Mouse (Mus musculus) forebrain, embryonic 15.5 days (tissue): Measurements from ENCODE around the gene Hoxa5. TPM values are rescaled to one million over a fixed set of nuclear protein-coding genes. Genes with fewer than 3 reads are reported as not detected.

Source experiments
- ATAC-seq: fragments of 200-750 bp; cut with Nextera tagmentation; replicated peaks from 2 replicates; pipeline ENCODE4 v1.8.0; 2017; ENCODE audit warnings: mild to moderate bottlenecking, moderate TSS enrichment, moderate library complexity
- H3K27ac ChIP-seq: fragments of 300-500 bp; sonication (generic); replicated peaks from 2 replicates; pipeline ENCODE4 v1.5.1; 2015; ENCODE audit warnings: mild to moderate bottlenecking, inconsistent platforms
- H3K27me3 ChIP-seq: fragments of 300-500 bp; sonication (generic); 2 replicates; pipeline ENCODE4 v1.6.1; 2015; ENCODE audit warnings: inconsistent platforms
- H3K36me3 ChIP-seq: fragments of 300-500 bp; sonication (generic); 2 replicates; pipeline ENCODE4 v1.6.1; 2015; ENCODE audit warnings: mild to moderate bottlenecking, inconsistent platforms
- H3K4me1 ChIP-seq: fragments of 300-500 bp; sonication (generic); 2 replicates; pipeline ENCODE4 v1.6.1; 2015; ENCODE audit warnings: inconsistent platforms
- H3K4me2 ChIP-seq: fragments of 300-500 bp; sonication (generic); replicated peaks from 2 replicates; pipeline ENCODE4 v1.6.1; 2015; ENCODE audit warnings: mild to moderate bottlenecking, inconsistent platforms
- H3K4me3 ChIP-seq: fragments of 300-500 bp; sonication (generic); 2 replicates; pipeline ENCODE4 v1.5.1; 2015; ENCODE audit warnings: mild to moderate bottlenecking, inconsistent platforms
- H3K9ac ChIP-seq: fragments of 300-500 bp; sonication (generic); replicated peaks from 2 replicates; pipeline ENCODE4 v1.6.1; 2015; ENCODE audit warnings: mild to moderate bottlenecking, inconsistent platforms
- H3K9me3 ChIP-seq: fragments of 300-500 bp; sonication (generic); 2 replicates; pipeline ENCODE4 v1.6.1; 2016; ENCODE audit warnings: inconsistent platforms
- WGBS: fragments of 180-500 bp; shearing (Covaris S2); methylation state at CpG from one replicate; pipeline ENCODE4 v1.1.7; 2015; ENCODE audit warnings: mixed read lengths; 5-methylcytosine and 5-hydroxymethylcytosine counted together
- polyA plus RNA-seq: library from polyadenylated mRNA; unstranded; fragments of >200 nt; fragmentation: Nextera tagmentation; extraction: Ambion mirVana; gene quantifications from 2 replicates; pipeline ENCODE4 v1.2.1, GENCODE M21; 2015

The Hoxa5 gene
- polyA plus RNA-seq, 1 experiment from 2014 or later: not detected

DNA sequence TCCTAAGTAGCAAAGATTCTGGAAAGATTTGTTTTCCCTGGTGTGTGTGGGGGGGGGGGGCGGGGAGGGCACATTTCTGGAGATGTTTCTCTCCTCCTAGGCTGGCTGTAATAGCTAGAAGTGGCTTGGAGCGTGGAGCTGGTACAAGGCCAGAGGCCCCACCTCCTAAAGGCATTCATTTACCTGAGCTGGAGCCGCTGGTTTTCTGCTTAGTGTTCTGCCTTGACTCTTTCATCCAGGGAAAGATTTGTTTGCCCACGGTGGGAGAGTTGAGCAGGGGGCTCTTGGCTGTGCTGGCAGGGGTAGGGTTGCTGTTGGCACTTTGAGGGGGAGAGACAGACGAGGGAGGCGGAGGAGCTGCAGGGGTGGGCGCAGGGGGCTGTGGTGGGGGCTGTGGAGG, 32.4 kb downstream of the Hoxa5 start:
- Histone ChIP-seq H3K9ac (no peak overlapping the region), H3K4me1 (peaks cover 6% of the 10 kb centered on the region; the same call in 1 of the 2 replicates), H3K36me3 (no peaks in the 10 kb centered on the region), H3K4me3 (no peak overlapping the region), H3K9me3 (no peaks in the 10 kb centered on the region), H3K4me2 (no peak overlapping the region), H3K27me3 (peaks cover 95% of the 10 kb centered on the region), H3K27ac (no peak overlapping the region)
- WGBS: 3% methylated on average over 7 of the region's 7 CpGs
- ATAC-seq: no peak

DNA sequence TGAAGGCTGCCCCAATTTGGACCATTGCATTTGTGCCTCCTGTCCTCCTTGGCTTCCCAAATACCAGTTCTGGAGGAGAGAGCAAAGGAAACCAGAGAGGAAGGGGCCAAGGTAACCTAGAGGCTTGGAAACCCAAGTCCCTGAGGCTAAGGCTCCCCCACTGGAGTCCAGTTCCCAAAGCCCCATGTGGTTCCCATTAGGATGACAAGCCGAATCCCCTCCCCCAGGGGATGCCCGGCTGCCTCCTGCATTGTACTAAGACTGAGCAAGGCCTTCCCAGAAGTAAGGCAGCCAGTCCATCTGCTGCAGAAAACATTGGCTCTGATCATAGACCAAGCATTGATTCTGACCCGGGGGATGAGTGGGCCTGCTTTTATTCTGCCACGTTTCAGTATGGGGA, 33.1 kb downstream of the Hoxa5 start:
- no peaks in the 10 kb centered on the region for H3K36me3 ChIP-seq
- H3K27me3 ChIP-seq: peaks cover 95% of the 10 kb centered on the region
- ATAC-seq: no peak
- peaks cover 6% of the 10 kb centered on the region; the same call in 1 of the 2 replicates for H3K4me1 ChIP-seq
- H3K27ac ChIP-seq: no peak overlapping the region
- 1% methylated on average over 4 of the region's 4 CpGs for WGBS
- H3K4me3 ChIP-seq: no peak overlapping the region
- H3K4me2 ChIP-seq: no peak overlapping the region
- H3K9me3 ChIP-seq: no peaks in the 10 kb centered on the region
- no peak overlapping the region for H3K9ac ChIP-seq

DNA sequence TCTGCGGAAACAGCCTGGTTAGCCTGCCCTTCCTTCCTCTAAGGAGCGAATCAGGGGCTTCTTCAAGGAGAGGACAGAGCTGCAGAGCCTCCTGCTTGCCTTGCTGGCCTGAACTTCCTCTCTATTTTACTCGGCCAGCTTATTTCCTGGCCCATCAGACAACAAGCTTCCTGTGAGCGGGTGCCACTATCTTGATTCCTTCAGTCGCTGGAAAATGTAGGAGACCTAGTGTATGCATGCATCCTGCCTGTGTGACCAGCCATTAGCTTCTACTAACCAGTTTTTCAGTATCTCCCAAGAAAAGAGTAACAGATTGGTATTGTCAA, 33.5 kb downstream of the Hoxa5 start:
- no peaks in the 10 kb centered on the region for H3K9me3 ChIP-seq
- H3K9ac ChIP-seq: no peak overlapping the region
- peaks cover 95% of the 10 kb centered on the region for H3K27me3 ChIP-seq
- H3K36me3 ChIP-seq: no peaks in the 10 kb centered on the region
- H3K27ac ChIP-seq: no peak overlapping the region
- peaks cover 6% of the 10 kb centered on the region; the same call in 1 of the 2 replicates for H3K4me1 ChIP-seq
- no peak overlapping the region for H3K4me2 ChIP-seq
- WGBS: 3% methylated on average over 5 of the region's 5 CpGs
- H3K4me3 ChIP-seq: no peak overlapping the region
- no peak for ATAC-seq

DNA sequence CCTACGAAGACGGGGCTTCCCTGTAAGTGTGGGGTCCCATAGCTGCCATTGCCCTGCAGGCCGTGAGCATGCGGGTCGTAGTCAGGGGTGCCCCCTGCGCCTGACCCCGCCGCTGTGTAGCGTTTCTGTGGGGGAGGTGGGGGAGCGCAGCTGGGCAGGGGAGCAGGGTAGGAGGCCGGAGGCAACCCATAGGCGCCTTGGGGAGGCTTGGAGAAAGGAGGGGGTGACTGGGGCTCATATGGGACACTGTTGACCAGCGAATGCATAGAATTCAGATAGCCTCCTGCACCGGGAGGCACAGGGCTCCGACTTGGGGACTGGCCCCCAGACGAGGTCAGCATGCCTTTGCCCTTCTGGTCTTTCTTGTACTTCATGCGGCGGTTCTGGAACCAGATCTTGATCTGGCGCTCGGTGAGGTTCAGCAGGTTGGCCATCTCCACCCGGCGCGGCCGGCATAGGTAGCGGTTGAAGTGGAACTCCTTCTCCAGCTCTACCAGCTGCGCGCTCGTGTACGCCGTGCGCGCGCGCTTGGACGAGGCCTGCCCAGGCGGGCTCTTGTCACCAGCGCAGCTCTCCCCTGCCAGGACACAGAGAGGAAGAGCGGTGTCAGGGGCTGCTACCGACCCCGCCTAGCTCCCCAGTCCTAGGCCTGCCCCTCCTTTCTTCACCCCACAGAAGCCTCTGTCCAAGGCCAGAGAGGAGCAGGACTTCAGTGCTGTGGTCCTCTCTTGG, 34.1 kb downstream of the Hoxa5 start:
- under 1% methylated on average over 39 of the region's 40 CpGs for WGBS
- H3K27me3 ChIP-seq: peaks cover 96% of the 10 kb centered on the region
- H3K27ac ChIP-seq: no peak overlapping the region
- no peaks in the 10 kb centered on the region for H3K9me3 ChIP-seq
- ATAC-seq: no peak
- H3K4me1 ChIP-seq: peaks cover 6% of the 10 kb centered on the region; the same call in 1 of the 2 replicates
- no peak overlapping the region for H3K9ac ChIP-seq
- no peak overlapping the region for H3K4me2 ChIP-seq
- H3K4me3 ChIP-seq: no peak overlapping the region
- H3K36me3 ChIP-seq: no peaks in the 10 kb centered on the region

DNA sequence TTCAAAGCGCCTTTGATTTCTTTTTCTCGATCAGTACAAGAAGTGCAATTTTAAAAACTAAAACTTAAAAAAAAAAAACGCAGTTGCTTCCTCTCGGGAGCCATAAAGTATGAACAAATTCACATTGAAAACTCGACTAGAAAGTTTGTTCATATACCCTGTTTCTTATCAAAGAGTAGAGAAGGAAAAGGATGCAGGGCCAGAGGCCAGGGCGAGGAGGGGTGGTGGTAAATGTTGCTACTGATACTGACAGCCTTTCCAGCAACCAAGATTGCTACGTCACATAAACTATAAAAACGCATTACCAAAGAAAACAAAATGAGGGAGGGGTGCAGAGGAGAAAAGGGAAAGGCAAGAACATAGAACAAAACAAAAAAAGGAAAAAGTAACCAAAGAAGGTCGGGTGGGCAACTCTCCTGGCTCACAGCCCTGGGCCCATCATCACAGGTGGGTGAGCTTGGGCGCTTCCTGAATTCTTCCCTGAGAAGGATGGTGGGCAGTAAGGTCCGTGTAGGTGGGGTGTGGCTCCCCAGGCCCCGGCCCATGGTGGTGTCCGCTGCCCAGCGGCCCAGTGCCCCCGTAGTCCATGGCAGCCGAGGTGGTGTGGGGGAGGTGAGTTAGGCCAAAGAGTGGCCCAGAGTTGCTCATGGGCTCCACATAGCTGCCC, 34.8 kb downstream of the Hoxa5 start:
- no peak overlapping the region for H3K4me3 ChIP-seq
- peaks cover 6% of the 10 kb centered on the region; the same call in 1 of the 2 replicates for H3K4me1 ChIP-seq
- 2% methylated on average over 16 of the region's 16 CpGs for WGBS
- H3K9me3 ChIP-seq: no peaks in the 10 kb centered on the region
- no peak overlapping the region for H3K4me2 ChIP-seq
- H3K27me3 ChIP-seq: peaks cover 96% of the 10 kb centered on the region
- no peak for ATAC-seq
- H3K27ac ChIP-seq: no peak overlapping the region
- H3K9ac ChIP-seq: no peak overlapping the region
- H3K36me3 ChIP-seq: no peaks in the 10 kb centered on the region

DNA sequence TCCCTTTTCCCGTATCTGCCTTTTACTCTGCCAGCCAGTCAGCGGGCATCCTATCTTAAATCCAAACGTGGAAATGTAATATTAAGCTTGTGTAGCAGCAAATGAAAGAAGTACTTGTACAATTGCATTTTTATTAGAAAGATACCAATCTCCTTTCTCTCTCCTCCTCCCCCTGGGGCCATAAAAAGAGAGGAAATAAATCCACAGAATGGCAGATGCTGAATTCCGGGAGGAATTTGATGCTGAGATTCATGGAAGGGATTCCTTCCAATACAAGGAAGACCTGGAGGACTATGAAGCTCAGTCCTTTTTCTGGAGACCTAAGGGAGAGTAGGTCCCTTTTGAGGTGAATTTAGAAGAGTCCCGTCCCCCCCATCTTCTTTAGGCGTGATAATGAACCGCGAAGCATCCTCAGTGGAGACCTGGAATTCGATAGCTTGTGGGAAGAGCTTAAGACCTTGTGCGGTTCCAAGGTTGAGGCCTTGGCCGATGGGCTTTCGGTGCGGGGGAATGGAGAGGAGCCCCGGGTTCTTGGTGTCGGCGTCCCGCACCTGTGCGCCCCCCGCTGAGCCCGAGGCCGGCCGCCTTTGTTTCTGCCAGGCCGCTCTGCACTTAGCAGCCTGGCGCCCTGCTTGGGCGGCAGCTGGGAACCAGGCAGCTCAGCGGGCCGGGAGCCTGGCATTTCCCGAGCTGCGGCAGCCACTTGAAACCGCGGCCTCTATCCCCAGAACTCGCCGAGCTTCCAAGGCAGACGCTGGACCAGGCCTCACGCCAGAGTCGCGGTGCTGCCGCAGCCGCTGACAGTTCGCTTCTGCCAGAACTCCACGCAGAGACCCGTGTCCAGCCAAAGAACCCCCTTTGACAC, 36.0 kb downstream of the Hoxa5 start:
- Histone ChIP-seq H3K4me1 (peaks cover 6% of the 10 kb centered on the region; the same call in 1 of the 2 replicates), H3K4me2 (no peak overlapping the region), H3K27me3 (peaks cover 96% of the 10 kb centered on the region), H3K9me3 (no peaks in the 10 kb centered on the region), H3K9ac (no peak overlapping the region), H3K27ac (no peak overlapping the region), H3K36me3 (no peaks in the 10 kb centered on the region), H3K4me3 (no peak overlapping the region)
- 1% methylated on average over 42 of the region's 42 CpGs for WGBS
- ATAC-seq: no peak

DNA sequence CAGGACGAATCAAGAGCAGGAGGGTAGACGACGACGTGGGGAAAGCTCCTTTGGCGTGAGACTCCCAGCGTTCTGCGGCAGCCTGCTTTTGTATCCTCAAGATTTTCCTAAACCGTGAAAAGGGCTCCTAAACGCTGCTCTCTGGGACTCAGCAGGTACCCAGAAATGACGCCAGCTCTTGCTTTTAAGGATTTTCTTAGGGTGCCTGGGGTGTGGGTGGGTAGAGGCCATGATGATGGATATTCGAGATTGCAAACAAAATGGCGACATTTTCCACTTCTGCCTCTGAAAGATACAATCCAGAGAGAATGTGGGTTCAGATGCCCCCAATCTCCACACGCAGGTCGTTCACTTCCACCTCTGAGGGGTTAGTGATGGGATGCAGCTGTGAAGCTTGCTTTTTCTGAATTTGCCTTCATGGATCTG, 36.6 kb downstream of the Hoxa5 start:
- Histone ChIP-seq H3K9me3 (no peaks in the 10 kb centered on the region), H3K36me3 (no peaks in the 10 kb centered on the region), H3K27me3 (peaks cover 96% of the 10 kb centered on the region), H3K4me3 (no peak overlapping the region), H3K4me2 (no peak overlapping the region), H3K9ac (no peak overlapping the region), H3K27ac (no peak overlapping the region), H3K4me1 (peaks cover 5% of the 10 kb centered on the region; the same call in 1 of the 2 replicates)
- 2% methylated on average over 14 of the region's 14 CpGs for WGBS
- no peak for ATAC-seq

DNA sequence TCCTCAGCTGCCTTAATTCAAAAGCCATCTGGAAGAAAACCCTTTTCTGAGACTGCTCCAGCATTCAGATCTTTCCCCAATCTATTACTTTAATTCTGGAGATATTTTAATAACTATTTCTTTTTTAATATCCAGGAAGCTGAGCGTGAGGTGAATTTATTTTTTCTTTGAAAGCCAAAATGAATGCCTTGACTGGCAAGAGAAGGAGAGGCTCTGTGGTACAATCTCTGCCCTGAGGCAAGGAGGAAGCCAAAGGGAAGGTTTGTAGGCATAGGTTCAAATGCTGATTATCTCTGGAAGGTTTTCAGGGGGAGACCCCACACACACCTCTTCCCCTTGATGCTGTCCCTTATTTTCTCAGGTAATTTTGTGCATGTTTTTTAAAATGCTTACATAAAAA, 37.2 kb downstream of the Hoxa5 start:
- Histone ChIP-seq H3K9me3 (no peaks in the 10 kb centered on the region), H3K9ac (no peak overlapping the region), H3K36me3 (no peaks in the 10 kb centered on the region), H3K27ac (no peak overlapping the region), H3K4me2 (no peak overlapping the region), H3K27me3 (peaks cover 95% of the 10 kb centered on the region), H3K4me1 (no peaks in the 10 kb centered on the region), H3K4me3 (no peak overlapping the region)
- WGBS: 11% methylated on average over 1 of the region's 1 CpGs
- ATAC-seq: no peak

DNA sequence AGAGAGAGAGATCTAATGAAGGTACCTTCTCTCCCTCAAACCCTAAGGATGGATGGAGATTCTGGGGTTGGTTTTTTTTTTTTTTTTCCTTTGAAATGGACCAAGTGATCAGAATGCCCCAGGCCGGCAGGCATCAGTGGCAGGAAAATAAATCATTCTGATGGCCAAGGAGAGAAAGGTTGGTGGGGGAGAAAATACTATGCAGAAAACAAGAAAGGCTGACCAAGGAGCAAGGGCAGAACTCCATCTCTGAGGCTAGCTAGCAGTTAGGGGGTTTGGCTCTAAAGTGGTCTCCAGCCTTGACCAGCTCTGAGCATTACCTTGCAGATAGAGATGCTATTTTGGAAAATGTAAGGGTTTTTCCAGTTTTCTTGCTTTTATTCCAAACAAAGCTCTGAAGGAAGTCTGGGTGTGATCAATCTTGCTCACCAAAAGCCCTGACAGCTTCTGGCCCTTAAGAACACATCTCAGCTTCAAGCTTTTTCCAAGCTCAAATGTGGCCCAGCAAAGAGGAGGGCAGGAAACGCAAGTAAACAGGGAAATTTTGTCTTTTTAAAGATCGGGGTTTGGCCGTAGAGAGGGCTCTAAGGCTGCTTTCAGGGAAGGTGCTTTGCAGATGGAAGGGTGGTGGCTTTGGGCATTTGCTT, 37.8 kb downstream of the Hoxa5 start:
- no peak overlapping the region for H3K4me2 ChIP-seq
- no peak for ATAC-seq
- H3K4me3 ChIP-seq: no peak overlapping the region
- H3K4me1 ChIP-seq: no peaks in the 10 kb centered on the region
- no peak overlapping the region for H3K27ac ChIP-seq
- no peaks in the 10 kb centered on the region for H3K36me3 ChIP-seq
- H3K9ac ChIP-seq: no peak overlapping the region
- peaks cover 95% of the 10 kb centered on the region for H3K27me3 ChIP-seq
- 2% methylated on average over 4 of the region's 4 CpGs for WGBS
- no peaks in the 10 kb centered on the region for H3K9me3 ChIP-seq

DNA sequence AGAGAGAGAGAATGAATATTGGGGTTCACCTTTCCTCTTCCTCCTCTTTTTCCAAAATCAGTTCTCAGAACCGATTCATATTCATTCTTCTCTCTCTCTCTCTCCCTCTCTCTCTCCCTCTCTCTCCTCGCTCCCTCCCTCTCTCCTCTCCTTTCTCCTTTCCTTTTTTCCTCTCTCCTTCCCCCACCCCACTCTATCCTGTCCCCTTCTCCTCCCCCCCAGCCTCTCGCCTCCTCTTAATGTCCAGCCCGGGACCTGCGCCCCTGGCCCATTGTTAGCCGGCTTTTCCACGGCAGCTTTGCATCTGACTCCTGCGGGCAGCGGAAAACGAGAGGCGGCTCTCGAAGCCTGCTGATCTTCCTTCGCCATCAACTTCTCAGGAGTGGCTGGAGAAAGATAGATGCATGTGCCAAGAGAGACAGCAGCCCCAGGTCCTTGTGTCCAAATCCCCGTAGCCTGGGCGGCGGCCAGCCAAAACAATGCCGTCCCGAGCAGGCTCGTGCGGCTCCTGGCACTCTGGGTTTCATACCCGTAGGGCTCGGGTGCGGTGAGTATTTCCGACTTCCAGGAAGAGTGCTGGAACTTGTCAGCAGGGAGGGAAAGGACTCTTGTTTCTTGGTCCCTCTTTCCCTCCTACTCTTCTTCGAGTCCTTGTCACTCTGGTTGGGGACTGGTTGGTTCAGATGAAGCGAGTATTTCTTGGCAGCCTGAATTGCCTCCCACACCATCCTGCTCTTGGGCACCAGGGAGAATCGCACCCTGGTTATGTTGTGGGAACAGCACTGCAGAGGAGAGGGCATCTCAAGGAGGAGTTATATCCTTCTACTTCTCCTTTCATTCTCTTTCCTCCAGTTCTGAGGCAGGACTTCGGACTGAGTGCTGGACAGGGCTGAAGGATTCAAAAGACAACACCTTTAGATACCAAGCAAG, 38.7 kb downstream of the Hoxa5 start:
- Histone ChIP-seq H3K27me3 (peaks cover 93% of the 10 kb centered on the region), H3K27ac (no peak overlapping the region), H3K9me3 (no peaks in the 10 kb centered on the region), H3K4me2 (no peak overlapping the region), H3K36me3 (no peaks in the 10 kb centered on the region), H3K4me3 (no peak overlapping the region), H3K9ac (no peak overlapping the region), H3K4me1 (no peaks in the 10 kb centered on the region)
- no peak for ATAC-seq
- WGBS: 1% methylated on average over 28 of the region's 28 CpGs
